Mouse (Mus musculus) embryo, embryonic 11 days (tissue): ENCODE results near the gene Pdcd1lg2.
"Not testable (repeated sequence)": the region's sequence is repeated elsewhere in the genome, so short reads cannot be mapped to it uniquely, and the experiment has no call there.

Experiments
- DNase-seq: peaks from one replicate; pipeline ENCODE4 v3.0.0-alpha.2; 2015

The Pdcd1lg2 gene

GRCm38 (mm10) chr19:29384412-29384811 lies 26.3 kb upstream of the Pdcd1lg2 start:
- DNase-seq: no peak

GRCm38 (mm10) chr19:29384994-29385393 lies 25.7 kb upstream of the Pdcd1lg2 start:
- no peak for DNase-seq

- DNase-seq: no peak
Observed at GRCm38 (mm10) chr19:29385822-29386221, 24.9 kb upstream of the Pdcd1lg2 start.

GRCm38 (mm10) chr19:29388818-29389217 lies 21.9 kb upstream of the Pdcd1lg2 start:
- no peak for DNase-seq

- DNase-seq: no peak
Observed at GRCm38 (mm10) chr19:29390483-29390882, 20.2 kb upstream of the Pdcd1lg2 start.

- DNase-seq: no peak
Observed at GRCm38 (mm10) chr19:29391279-29391678, 19.4 kb upstream of the Pdcd1lg2 start.

GRCm38 (mm10) chr19:29393333-29393732 lies 17.4 kb upstream of the Pdcd1lg2 start:
- no peak for DNase-seq

GRCm38 (mm10) chr19:29394721-29395120 lies 16.0 kb upstream of the Pdcd1lg2 start:
- no peak for DNase-seq

- DNase-seq: no peak
Observed at GRCm38 (mm10) chr19:29396353-29396752, 14.4 kb upstream of the Pdcd1lg2 start.

- DNase-seq: no peak
Observed at GRCm38 (mm10) chr19:29399786-29400185, 10.9 kb upstream of the Pdcd1lg2 start.

- DNase-seq: no peak
Observed at GRCm38 (mm10) chr19:29400466-29400865, 10.3 kb upstream of the Pdcd1lg2 start.

GRCm38 (mm10) chr19:29402621-29403020 lies 8.1 kb upstream of the Pdcd1lg2 start:
- no peak for DNase-seq

- no peak for DNase-seq
Observed at GRCm38 (mm10) chr19:29403251-29403650, 7.5 kb upstream of the Pdcd1lg2 start.

GRCm38 (mm10) chr19:29405388-29405787 lies 5.3 kb upstream of the Pdcd1lg2 start:
- DNase-seq: no peak

GRCm38 (mm10) chr19:29406042-29407017 lies 4.4 kb upstream of the Pdcd1lg2 start:
- DNase-seq: peak; percentile 22

GRCm38 (mm10) chr19:29412476-29413420 lies 2.0 kb downstream of the Pdcd1lg2 start:
- DNase-seq: peak; percentile 52

GRCm38 (mm10) chr19:29414513-29414912 lies 3.8 kb downstream of the Pdcd1lg2 start:
- DNase-seq: no peak

- DNase-seq: not testable (repeated sequence)
Observed at GRCm38 (mm10) chr19:29414917-29415316, 4.2 kb downstream of the Pdcd1lg2 start.

- no peak for DNase-seq
Observed at GRCm38 (mm10) chr19:29416393-29416902, 5.7 kb downstream of the Pdcd1lg2 start.

- no peak for DNase-seq
Observed at GRCm38 (mm10) chr19:29417188-29417587, 6.5 kb downstream of the Pdcd1lg2 start.

GRCm38 (mm10) chr19:29417894-29418293 lies 7.2 kb downstream of the Pdcd1lg2 start:
- DNase-seq: no peak

- DNase-seq: peak; percentile 17
Observed at GRCm38 (mm10) chr19:29418661-29419115, 8.0 kb downstream of the Pdcd1lg2 start.

GRCm38 (mm10) chr19:29419506-29419905 lies 8.8 kb downstream of the Pdcd1lg2 start:
- no peak for DNase-seq
